24 mouse cellular contexts compared by ENCODE assay signal in the genomic region with DNA sequence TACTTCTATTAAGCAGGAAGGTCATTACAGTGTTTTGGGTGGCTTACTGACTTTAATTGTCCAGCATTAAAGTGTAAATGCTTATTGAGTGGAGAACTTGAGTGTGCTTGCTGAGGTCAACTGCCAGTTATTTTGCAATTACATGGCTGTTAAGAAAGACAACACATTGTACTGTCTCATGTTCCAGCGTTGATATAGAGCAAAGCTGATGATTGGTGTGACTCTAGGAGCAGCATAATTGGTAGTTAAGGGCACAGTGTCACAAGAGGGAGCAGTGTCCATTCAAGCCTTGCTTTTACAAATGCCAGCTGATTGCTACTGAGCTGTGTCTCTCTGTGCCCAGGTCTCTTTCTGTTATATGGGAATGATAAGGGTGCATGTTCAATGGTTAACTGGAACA.
DNase-seq lines count a peak whose midpoint lies in the region; ATAC-seq and TF ChIP-seq lines count a peak whose summit lies in the region.
"Had no signal": no experiment of that assay in that cellular context is flagged by ENCODE, and none has a peak within 500 bp of the region (broad histone marks: within the 10 kb centered on the region; RNA-seq: fewer than 3 reads in every experiment).

No protein-coding gene starts in this region.

- TF ChIP-seq EP300 in liver, postnatal 0 days (IDR thresholded peaks at IDR 0.05; ENCODE audit: low read depth), result no peak

- no peaks in the 10 kb centered on the region for H3K4me1 ChIP-seq in liver, adult 2 months (ENCODE audit: control insufficient read depth, insufficient read depth, low read length)
- no peaks in the 10 kb centered on the region for H3K4me1 ChIP-seq in liver, postnatal 0 days (ENCODE audit: insufficient read depth)
- H3K4me1 ChIP-seq: embryonic facial prominence, embryonic 13.5 days; embryonic facial prominence, embryonic 15.5 days; forebrain, embryonic 10.5 days; forebrain, embryonic 12.5 days had no signal

- no peak for TF ChIP-seq CTCF in liver, adult 2 months (IDR thresholded peaks at IDR 0.05; ENCODE audit: low read depth, low read length)
- no peak for TF ChIP-seq CTCF in liver, postnatal 0 days (IDR thresholded peaks at IDR 0.05; ENCODE audit: low read depth)

- H3K27ac ChIP-seq in liver, adult 2 months (replicated peaks; ENCODE audit: insufficient read depth, low read depth, low read length), result no peak overlapping the region
- H3K27ac ChIP-seq in liver, postnatal 0 days (ENCODE audit: low read depth), result no peak overlapping the region
- H3K27ac ChIP-seq: embryonic facial prominence, embryonic 13.5 days; embryonic facial prominence, embryonic 15.5 days; forebrain, embryonic 10.5 days; forebrain, embryonic 12.5 days had no signal

- TF ChIP-seq POLR2A in liver, adult 2 months (IDR thresholded peaks at IDR 0.05; ENCODE audit: extremely low read depth, insufficient read depth, low read length), result no peak

- H3K36me3 ChIP-seq in liver, adult 2 months (ENCODE audit: control insufficient read depth, insufficient read depth, low read length), result no peaks in the 10 kb centered on the region
- no peaks in the 10 kb centered on the region for H3K36me3 ChIP-seq in liver, postnatal 0 days (replicated peaks; ENCODE audit: insufficient read depth, low read length)
- H3K36me3 ChIP-seq: embryonic facial prominence, embryonic 13.5 days; embryonic facial prominence, embryonic 15.5 days; forebrain, embryonic 10.5 days; forebrain, embryonic 12.5 days had no signal

- no peak for ATAC-seq in liver, postnatal 0 days
- ATAC-seq in megakaryocyte progenitor cell, adult 5-6 weeks (replicated peaks; ENCODE audit: poor library complexity), result peak; percentile 75
- ATAC-seq: activated CD4-positive, CD25-positive, alpha-beta regulatory T cell, adult 4 months; forebrain, embryonic 14.5 days; forebrain, embryonic 16.5 days had no signal

- WGBS in liver, adult 2 months, result 49% methylated on average over 1 of the region's 1 CpGs
- WGBS in liver, postnatal 0 days (ENCODE audit: insufficient replicate concordance), result 48% methylated on average over 1 of the region's 1 CpGs

- intact Hi-C loops in heart, postnatal 36 days (cut with DNase I), result no loop called here

- no peaks in the 10 kb centered on the region for H3K79me2 ChIP-seq in liver, adult 2 months (ENCODE audit: control insufficient read depth, insufficient read depth, low read length)

- no peak overlapping the region for H3K9ac ChIP-seq in liver, adult 2 months (ENCODE audit: low read depth, low read length)
- no peak overlapping the region for H3K9ac ChIP-seq in liver, postnatal 0 days (replicated peaks)
- H3K9ac ChIP-seq: embryonic facial prominence, embryonic 13.5 days; embryonic facial prominence, embryonic 15.5 days; forebrain, embryonic 12.5 days had no signal

- no peaks in the 10 kb centered on the region for H3K9me3 ChIP-seq in liver, postnatal 0 days (ENCODE audit: low read length)
- H3K9me3 ChIP-seq: embryonic facial prominence, embryonic 13.5 days; embryonic facial prominence, embryonic 15.5 days; forebrain, embryonic 10.5 days; forebrain, embryonic 12.5 days had no signal

- peak; percentile 2 for DNase-seq in liver, adult 2 months (ENCODE audit: extremely low read depth, low read depth, low spot score)
- no peak for DNase-seq in liver, postnatal 0 days
- peak; percentile 27 for DNase-seq in adipocyte (ENCODE audit: low spot score)
- DNase-seq in heart, postnatal 36 days, result no peak
- no peak for DNase-seq in right cerebral cortex, postnatal 4 days
- DNase-seq: adrenal gland, adult 2 months; adrenal gland, postnatal 10 days; adrenal gland, postnatal 25 days; cerebellum, adult 11 months; cerebellum, adult 18-20 months; cerebellum, adult 8-10 months; cerebellum, adult 9-11 months; cerebellum, postnatal 14 days; cerebellum, postnatal 36 days; embryo, embryonic 11 days had no signal

- H3K27me3 ChIP-seq in liver, adult 2 months (ENCODE audit: control insufficient read depth, insufficient read depth, low read length), result no peaks in the 10 kb centered on the region
- H3K27me3 ChIP-seq in liver, postnatal 0 days (ENCODE audit: insufficient read depth, low read length), result no peaks in the 10 kb centered on the region
- H3K27me3 ChIP-seq: embryonic facial prominence, embryonic 13.5 days; embryonic facial prominence, embryonic 15.5 days; forebrain, embryonic 12.5 days had no signal

- no peak overlapping the region for H3K4me2 ChIP-seq in liver, postnatal 0 days (ENCODE audit: low read depth, low read length)
- H3K4me2 ChIP-seq: embryonic facial prominence, embryonic 13.5 days; embryonic facial prominence, embryonic 15.5 days; forebrain, embryonic 12.5 days had no signal

- no peak overlapping the region for H3K4me3 ChIP-seq in liver, adult 2 months (ENCODE audit: insufficient read depth, low read depth, low read length)
- no peak overlapping the region for H3K4me3 ChIP-seq in liver, postnatal 0 days (ENCODE audit: low read depth, low read length)
- H3K4me3 ChIP-seq: embryonic facial prominence, embryonic 13.5 days; embryonic facial prominence, embryonic 15.5 days; erythroblast, embryonic 14.5 days; forebrain, embryonic 10.5 days; forebrain, embryonic 12.5 days had no signal

Comparison
In these comparisons a context has a peak if more than half of its experiments do, and no peak if none do; other contexts are left out.
1. DNase-seq: peak in liver, adult 2 months (single experiment) and adipocyte (single experiment); none in liver, postnatal 0 days (single experiment), heart, postnatal 36 days (0 of 2) and right cerebral cortex, postnatal 4 days (single experiment).